Mouse (Mus musculus) right cerebral cortex, postnatal 36 days (tissue): Measurements from ENCODE around the gene Ccm2.
A peak's percentile ranks its signal among the peaks of the same experiment; 100 is the strongest.

Experiments
- DNase-seq, 2 experiments: peaks; one replicate each; pipeline ENCODE4 v3.0.0; 2022; ENCODE audit warnings: low spot score in 2 of 2, mixed read lengths in 1 of 2

Gene Ccm2

DNA sequence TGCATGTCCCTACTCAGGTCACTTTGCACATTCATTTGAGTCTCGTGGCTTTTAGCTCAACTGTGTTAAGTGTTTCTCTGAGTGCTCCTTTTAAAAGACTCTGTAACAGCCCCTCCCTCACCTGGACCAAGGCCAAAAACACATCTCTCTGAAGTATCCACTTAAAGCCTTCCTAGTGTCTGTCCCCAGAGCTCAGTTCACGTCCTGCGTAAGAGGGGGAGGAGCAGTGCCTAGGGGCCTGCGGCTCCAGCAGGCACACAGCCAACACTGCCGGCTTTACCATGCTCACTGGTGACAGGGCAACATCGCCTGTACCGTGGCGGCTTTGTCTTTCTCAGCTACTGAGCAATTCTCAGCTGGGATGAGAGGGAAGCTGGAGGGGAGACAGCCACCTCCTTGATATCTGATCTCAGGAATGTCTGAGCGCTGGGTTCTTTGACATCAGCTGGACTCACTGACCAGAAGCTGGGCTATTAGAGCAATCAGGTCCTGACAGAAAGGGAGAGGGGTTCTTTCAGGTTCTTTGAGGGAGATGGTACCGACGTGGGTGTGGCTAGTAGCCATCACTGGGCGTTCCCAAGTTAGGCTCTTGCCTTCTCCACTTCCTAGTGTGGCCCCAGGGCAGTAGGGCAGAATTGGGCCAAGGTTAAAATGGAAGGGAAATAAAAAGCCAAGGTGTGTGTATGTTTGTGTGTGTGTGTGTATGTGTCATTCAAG, 57.4 kb downstream of the Ccm2 start:
- DNase-seq, result no peak

- no peak for DNase-seq
These were observed 57.9 kb downstream of the Ccm2 start for GRCm38 (mm10) chr11:6604604-6604936.

DNA sequence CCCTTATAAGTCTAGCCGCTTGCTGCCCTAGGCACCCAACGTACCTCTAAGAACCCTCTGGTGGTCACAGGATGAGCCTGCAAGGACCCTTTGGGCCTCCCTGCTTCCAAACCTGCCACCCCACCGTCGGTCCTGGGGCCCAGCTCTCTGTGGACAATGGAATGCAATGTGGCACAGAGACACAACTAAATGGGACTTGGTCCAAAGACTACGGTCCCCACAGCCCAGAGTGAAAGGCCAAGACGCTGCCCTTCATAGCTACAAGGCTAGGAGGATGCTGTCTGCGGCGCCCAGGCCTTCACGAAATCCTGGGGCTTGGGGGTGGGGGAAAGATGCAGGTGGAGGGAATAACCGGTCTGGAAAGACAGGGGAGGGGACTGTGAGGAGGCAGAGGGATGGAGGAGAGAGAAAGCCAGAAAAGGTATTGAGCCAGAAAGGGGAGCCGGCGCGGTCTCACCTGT, 58.4 kb downstream of the Ccm2 start:
- no peak for DNase-seq

- peak; percentile 78 to 87 for DNase-seq
These were observed 59.1 kb downstream of the Ccm2 start, which contains the start of gene Nacad for GRCm38 (mm10) chr11:6605491-6606399. Gene Nacad, minus strand, starts transcription at chr11:6606053.

DNA sequence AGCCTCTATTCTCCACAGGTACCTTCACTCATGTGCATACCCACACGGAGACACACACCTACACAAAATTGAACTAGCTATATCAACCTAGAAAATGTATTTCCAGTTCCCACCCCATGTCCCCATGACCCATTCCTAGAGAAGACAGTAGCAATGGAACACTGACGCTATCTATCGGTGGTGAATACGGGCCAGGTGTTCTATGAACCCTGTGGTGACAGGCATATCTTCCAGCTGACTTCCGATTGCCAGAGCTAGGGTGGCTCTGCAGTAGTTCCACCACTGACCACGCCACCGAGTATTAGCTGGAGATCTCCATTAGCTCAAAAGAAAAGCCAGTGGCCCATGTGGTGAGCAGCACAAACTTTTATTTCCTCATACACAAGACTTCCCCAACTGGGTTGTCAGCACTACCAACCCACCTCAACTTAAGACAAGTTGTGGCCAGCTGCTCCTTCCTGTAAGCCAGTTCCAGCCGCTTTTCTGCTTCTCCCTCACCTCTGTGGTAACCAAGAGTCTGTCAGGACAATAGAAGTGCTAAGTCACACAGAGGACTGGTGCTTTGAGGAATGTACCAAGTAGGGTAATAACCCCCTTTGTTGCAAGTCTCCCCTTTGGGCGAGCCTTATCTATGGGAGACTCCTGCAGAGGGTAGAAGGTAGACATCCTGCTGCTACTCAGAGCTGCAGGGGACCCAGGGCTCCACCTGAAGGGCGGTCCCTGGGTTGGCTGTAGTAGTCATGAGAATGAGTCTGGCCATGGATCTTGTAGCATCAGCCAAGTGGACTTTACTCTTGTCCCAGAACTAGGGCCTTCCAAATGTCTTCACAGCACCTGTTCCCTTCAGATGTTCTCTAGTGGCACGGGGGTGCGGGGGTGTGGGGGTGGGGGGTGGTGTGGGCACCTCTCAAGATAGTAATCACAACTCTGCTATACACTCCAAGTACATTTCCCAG, 68.8 kb downstream of the Ccm2 start:
- DNase-seq, result no peak

GRCm38 (mm10) chr11:6623704-6624103, 77.0 kb downstream of the Ccm2 start:
- no peak for DNase-seq

DNA sequence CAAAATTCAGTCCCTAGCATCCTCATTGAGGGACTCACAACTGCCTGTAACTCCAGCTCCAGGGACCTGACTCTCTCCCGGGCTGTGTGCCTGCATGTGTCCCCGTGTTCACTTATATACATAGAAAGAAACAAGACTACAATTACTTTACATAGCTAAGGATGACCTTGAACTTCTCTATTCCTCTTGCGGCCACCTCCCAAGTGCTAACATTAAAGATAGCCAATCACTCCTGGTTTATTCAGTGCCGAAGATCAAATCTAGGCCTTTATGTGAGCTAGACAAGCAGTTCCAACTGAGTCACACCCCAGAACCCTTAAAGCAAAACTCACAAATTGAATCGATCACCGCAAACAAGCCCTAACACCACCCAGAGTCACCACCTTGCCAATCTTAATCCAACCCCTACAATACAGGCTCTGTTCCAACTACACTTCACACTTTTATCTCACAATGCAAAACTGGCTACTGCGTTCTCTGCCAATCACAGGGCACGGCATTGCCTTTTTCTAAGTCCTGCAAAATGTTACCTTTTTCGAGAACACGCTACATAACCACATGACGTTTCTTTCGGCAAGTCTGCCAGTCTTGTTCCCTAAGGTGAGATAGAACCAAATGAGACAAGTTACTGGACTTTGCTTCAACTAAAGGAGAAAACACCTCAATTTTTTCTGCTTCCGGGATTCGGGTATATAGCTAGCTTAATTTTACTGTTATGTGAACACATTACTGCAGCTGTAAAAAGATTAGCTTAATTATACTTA, 78.1 kb downstream of the Ccm2 start:
- no peak for DNase-seq

DNA sequence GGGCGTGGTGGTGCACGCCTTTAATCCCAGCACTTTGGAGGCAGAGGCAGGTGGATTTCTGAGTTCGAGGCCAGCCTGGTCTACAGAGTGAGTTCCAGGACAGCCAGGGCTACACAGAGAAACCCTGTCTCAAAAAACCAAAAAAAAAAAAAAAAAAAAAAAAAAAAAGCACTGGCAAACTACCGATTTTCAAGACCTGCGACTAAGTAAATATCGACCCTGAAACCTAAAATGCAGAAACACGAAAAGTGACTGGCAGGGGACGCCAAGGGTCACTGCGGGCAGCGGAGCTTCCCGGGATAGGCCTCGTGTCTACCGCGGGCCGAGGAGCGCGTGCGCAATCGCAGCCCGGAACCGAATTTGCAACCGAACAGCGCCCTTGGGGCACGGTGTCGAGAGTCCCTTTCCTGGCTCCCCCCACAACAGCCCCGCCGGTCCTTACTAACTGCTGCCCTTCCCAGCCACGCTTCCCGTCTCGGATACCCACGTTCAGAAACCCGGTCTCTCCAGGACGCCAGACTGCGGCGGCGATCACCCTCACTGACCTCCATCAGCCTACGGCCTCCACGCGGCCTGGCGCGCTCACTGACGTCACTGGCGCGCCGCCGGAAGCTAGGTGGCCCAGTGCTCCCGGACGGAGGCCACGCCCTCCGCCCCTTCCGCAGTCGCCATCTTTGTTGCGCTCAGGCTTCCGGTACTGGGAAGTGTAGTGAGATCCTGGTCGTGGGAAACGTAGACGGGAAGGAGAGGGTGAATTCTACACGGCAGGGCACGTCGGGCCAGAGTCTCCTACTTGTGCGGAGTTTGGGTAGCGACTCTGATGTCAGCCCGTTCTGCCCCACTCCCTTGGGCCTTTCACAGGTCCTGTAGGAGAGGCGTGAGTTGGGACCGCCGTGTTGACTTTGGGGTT, 79.0 kb downstream of the Ccm2 start, which contains the start of gene Tbrg4:
Gene Tbrg4, minus strand, starts transcription at position 590 of the 910 bp plus-strand sequence.
- peak; percentile 91 to 92 for DNase-seq

DNA sequence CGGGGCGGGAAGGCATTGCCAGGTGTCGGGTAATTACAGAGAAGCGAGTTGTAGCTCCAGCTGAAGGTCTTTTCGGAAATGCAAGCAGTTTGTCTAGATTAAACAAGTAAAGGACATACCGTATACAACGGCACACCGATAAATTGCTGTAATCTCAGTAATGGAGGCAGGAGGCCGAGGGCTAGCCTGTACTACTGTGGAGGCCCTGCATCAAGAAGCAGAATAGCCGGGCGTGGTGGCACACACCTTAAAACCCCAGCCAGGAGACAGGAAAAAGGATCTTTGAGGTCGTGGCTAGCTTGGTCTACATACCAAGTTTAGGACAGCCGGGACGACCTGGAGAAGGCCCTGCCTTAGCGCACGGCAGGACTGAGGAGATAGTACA, 79.7 kb downstream of the Ccm2 start:
- DNase-seq, result no peak

DNA sequence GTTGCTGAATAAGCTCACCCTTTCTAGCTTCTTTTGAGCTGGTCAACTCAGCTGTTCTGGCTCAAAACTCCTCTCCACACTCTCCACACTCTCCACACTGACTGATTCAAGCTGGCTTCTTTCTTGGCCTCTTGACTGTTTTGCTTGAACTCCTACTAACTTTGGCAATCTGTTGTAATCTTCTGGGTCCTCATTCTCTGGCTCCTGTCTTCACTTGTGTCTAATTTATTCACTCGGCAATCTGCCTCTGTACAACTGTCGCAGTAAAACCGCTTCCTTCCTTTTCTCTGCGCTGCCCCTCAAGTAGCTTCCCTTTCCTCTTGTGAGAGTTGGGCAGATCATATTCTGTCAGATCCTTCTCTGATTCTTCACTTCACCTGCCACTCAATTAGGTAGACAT, 81.0 kb downstream of the Ccm2 start:
- DNase-seq, result no peak

DNA sequence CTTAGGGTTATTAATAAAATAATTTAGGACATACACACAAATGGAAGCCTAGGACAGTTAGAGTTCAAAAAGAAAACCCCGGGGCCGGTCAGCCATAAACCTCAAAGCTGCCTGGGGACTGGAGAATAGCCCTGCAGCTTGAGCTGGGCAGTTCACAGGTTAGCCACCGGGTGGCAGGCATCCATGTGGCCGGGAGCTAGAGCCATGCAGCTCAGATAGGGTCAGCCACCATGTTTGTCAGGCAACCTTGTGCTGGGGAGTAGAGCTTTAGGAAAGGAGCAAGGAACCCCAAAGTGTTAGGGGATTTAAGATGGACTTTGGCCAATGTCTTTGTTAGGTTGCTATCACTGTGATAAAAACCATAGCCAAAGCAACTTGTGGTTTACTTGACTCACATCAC, 81.9 kb downstream of the Ccm2 start:
- no peak for DNase-seq

DNA sequence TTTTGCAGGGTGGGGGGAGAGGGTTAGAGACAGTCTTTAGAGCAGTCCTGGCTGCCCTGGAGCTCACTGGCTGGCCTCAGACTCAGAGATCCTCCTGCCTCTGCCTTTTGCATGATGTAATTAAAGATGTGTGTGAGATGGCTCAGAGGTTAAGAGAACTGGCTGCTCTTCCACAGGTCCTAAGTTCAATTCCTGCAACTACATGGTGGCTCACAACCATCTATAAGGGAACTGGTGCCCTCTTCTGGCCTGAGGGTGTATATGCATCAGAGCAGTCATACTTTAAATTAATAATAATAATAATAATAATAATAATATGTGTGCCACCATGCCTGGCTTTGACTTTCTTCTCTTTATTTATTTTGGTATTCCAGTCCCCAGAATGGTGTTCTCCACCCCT, 83.0 kb downstream of the Ccm2 start:
- no peak for DNase-seq

DNA sequence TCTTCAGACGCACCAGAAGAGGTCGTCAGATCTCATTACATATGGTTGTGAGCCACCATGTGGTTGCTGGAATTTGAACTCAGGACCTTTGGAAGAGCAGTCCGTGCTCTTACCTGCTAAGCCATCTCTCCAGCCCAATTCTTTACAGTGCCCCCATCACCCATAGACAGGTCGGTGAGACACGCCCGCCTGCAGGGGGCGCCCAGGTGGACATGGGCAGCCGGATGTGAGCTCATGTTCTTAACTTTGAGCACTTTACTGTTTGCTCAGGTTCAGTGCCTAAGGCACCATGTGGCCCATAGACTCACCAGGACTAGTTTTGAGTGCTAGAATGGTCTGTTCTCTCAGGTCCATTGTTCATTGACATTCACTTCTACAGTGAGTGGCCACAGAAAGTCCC, 89.5 kb downstream of the Ccm2 start:
- DNase-seq, result no peak

DNA sequence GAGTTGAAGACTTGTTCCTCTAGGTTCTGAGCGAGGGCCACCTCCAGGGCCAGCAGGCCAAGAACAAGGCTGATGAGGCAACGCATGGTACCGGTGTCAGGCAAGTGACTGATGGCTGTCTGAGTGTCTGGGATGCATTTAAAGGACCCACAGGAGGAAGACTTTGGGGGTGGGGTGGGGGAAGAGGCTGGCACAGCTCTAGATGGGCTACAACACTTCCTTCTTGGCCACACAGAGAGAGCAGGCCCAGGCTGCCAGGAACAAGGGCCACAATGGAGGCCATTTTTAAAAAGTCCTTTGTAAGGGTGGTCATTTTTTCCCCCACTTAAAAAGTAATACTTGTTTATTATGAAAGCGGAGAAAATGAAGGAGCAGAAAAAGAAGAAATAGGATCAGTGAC, 91.8 kb downstream of the Ccm2 start, which contains the start of gene Wap:
Gene Wap, minus strand, starts transcription at position 101 of the 400 bp plus-strand sequence.
- DNase-seq, result no peak

DNA sequence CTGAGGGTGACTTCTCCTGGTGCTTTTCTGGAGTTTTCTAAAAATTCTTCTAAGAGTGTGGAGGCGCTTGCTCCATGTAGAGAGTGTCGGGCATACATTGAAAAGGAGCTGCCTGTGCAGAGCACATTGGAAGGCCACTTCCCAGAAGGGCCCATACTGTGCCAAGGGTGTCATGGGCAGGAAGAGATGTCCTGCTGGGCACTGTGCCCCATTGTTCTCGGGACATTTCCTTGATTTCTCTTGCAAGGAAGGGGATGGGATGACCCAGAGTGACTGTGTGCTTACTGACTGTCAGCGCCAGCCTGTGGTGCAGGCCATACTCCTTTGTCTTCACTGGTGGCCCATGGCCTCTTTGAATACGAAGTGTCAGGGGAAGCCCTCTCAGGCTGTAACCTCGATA, 92.4 kb downstream of the Ccm2 start:
- DNase-seq, result no peak

DNA sequence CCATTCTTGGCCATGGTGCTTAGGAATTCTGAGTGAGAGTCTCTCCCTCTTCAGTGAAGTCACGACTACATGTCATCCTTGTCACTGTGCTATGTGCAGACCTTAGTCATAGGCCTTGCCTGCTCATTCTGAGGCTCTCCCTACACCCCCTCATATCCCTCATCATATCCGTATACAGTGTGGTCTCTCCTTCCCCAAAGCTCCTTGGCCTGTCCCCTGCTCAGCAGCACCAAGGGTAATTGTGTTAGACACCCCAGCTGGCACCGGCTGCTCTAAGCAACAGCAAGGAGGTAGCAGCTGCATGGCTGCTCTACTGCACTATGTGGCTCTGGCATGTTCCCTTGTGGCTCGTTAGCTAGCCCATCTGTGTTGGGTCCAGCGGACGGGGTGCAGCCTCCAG, 97.9 kb downstream of the Ccm2 start:
- DNase-seq, result no peak
